8 mouse cellular contexts compared by ENCODE assay signal in genomic region chr16:4418072-4418471, GRCm38 (mm10). TPM values are rescaled to one million over a fixed set of nuclear protein-coding genes. Genes with fewer than 3 reads are reported as not detected.
DNase-seq lines count a peak whose midpoint lies in the region; ATAC-seq and TF ChIP-seq lines count a peak whose summit lies in the region.

No protein-coding gene starts in this region.

- no peaks in the 10 kb centered on the region for H3K9me3 ChIP-seq in limb, embryonic 12.5 days
- H3K9me3 ChIP-seq in limb, embryonic 10.5 days (replicated peaks) = no peaks in the 10 kb centered on the region
- no peaks in the 10 kb centered on the region for H3K9me3 ChIP-seq in intestine, postnatal 0 days (ENCODE audit: control insufficient read depth)

- no peak overlapping the region for H3K4me3 ChIP-seq in limb, embryonic 12.5 days (replicated peaks)
- no peak overlapping the region for H3K4me3 ChIP-seq in limb, embryonic 10.5 days
- H3K4me3 ChIP-seq in intestine, postnatal 0 days (ENCODE audit: low read depth, low read length) = no peak overlapping the region
- peak overlapping the region; percentile 87 for H3K4me3 ChIP-seq in olfactory bulb, adult 2 months (ENCODE audit: insufficient read depth, low read depth, low read length)

- WGBS in limb, embryonic 12.5 days = 94% methylated on average over 11 of the region's 11 CpGs
- 92% methylated on average over 11 of the region's 11 CpGs for WGBS in limb, embryonic 10.5 days
- 94% methylated on average over 11 of the region's 11 CpGs for WGBS in intestine, postnatal 0 days
- 76% methylated on average over 11 of the region's 11 CpGs for WGBS in olfactory bulb, adult 2 months

- no peak for TF ChIP-seq POLR2A in olfactory bulb, adult 2 months (IDR thresholded peaks at IDR 0.05; ENCODE audit: insufficient read depth, low read depth, low read length)

- H3K36me3 ChIP-seq in limb, embryonic 12.5 days = no peaks in the 10 kb centered on the region
- H3K36me3 ChIP-seq in limb, embryonic 10.5 days = no peaks in the 10 kb centered on the region
- no peaks in the 10 kb centered on the region for H3K36me3 ChIP-seq in intestine, postnatal 0 days (ENCODE audit: control insufficient read depth, insufficient read depth)

- H3K27ac ChIP-seq in limb, embryonic 12.5 days = no peak overlapping the region
- no peak overlapping the region for H3K27ac ChIP-seq in limb, embryonic 10.5 days
- no peak overlapping the region for H3K27ac ChIP-seq in intestine, postnatal 0 days (ENCODE audit: low read depth, low read length)
- H3K27ac ChIP-seq in olfactory bulb, adult 2 months (ENCODE audit: insufficient read depth, low read depth, low read length) = no peak overlapping the region

- H3K27me3 ChIP-seq in limb, embryonic 12.5 days = peaks cover 42% of the 10 kb centered on the region
- peaks cover 52% of the 10 kb centered on the region for H3K27me3 ChIP-seq in limb, embryonic 10.5 days (ENCODE audit: low read depth, poor library complexity, severe bottlenecking)
- no peaks in the 10 kb centered on the region for H3K27me3 ChIP-seq in intestine, postnatal 0 days (replicated peaks; ENCODE audit: control insufficient read depth, insufficient read depth, low read length)

- peaks cover 34% of the 10 kb centered on the region for H3K4me1 ChIP-seq in limb, embryonic 12.5 days (replicated peaks)
- H3K4me1 ChIP-seq in limb, embryonic 10.5 days = peaks cover 27% of the 10 kb centered on the region
- H3K4me1 ChIP-seq in intestine, postnatal 0 days (replicated peaks; ENCODE audit: control insufficient read depth, insufficient read depth, low read length) = peaks cover 13% of the 10 kb centered on the region
- peaks cover 35% of the 10 kb centered on the region for H3K4me1 ChIP-seq in olfactory bulb, adult 2 months (ENCODE audit: control insufficient read depth, insufficient read depth, low read length)

- DNase-seq in cerebellum, adult 9-10 months = peak; percentile 34
- no peak for DNase-seq in cerebellum, adult 8-10 months
- DNase-seq in limb, embryonic 10.5 days (ENCODE audit: low spot score) = no peak
- no peak for DNase-seq in gastrocnemius, postnatal 10 days
- DNase-seq in yolk sac, embryonic 10.5 days (ENCODE audit: low spot score) = no peak

- H3K4me2 ChIP-seq in limb, embryonic 12.5 days = peak overlapping the region; percentile 96
- peak overlapping the region; percentile 98; the same call in 1 of the 2 replicates for H3K4me2 ChIP-seq in intestine, postnatal 0 days (replicated peaks; ENCODE audit: low read depth)

- no peak overlapping the region for H3K9ac ChIP-seq in limb, embryonic 12.5 days (replicated peaks)
- no peak overlapping the region for H3K9ac ChIP-seq in intestine, postnatal 0 days (ENCODE audit: low read depth, low read length)

- no peak for TF ChIP-seq CTCF in intestine, postnatal 0 days (IDR thresholded peaks at IDR 0.05; ENCODE audit: low read depth)
- TF ChIP-seq CTCF in olfactory bulb, adult 2 months (IDR thresholded peaks at IDR 0.05; ENCODE audit: insufficient read depth, low read depth, low read length) = no peak

- no peak for ATAC-seq in limb, embryonic 12.5 days (ENCODE audit: insufficient number of reproducible peaks, insufficient read depth, low FRiP score, low TSS enrichment, low read depth)
- ATAC-seq in intestine, postnatal 0 days = no peak

RNA-seq across cellular contexts. Expression of gene Adcy9, which starts 2.2 kb away (rescaled TPM):
- polyA plus RNA-seq in limb, embryonic 12.5 days (2016; fragmentation: Nextera tagmentation; extraction: Ambion mirVana) = 1.6 and 1.7 TPM in 2 replicates
- polyA plus RNA-seq in limb, embryonic 10.5 days (2016; fragmentation: Nextera tagmentation; extraction: Ambion mirVana) = 0.26 and 0.41 TPM in 2 replicates
- 1.5 and 2.1 TPM in 2 replicates for polyA plus RNA-seq in intestine, postnatal 0 days (2015; fragmentation: Nextera tagmentation; extraction: Ambion mirVana)
- not detected in 2 replicates for polyA plus RNA-seq in olfactory bulb, adult 2 months (2012; ENCODE audit: insufficient read depth, insufficient read length, low replicate concordance, missing spikeins)
- total RNA-seq in gastrocnemius, postnatal 10 days (2021) = 10 to 100 TPM; 22.3 to 22.6 TPM
